Mouse (Mus musculus) CH12.LX (cell line): ENCODE results near the gene Zbtb9.

Source experiments
- CTCF ChIP-seq, 2 experiments: IDR thresholded peaks in 1 of 2; conservative IDR thresholded peaks in 1 of 2; 2 replicates each; pipeline ENCODE4 v1.5.1; 2011 to 2012; ENCODE audit warnings: low read depth in 2 of 2, low read length in 2 of 2, improper control_type of control experiment in 1 of 2, inconsistent platforms in 1 of 2, mild to moderate bottlenecking in 1 of 2, moderate library complexity in 1 of 2
- ELF1 ChIP-seq: IDR thresholded peaks from 2 replicates; pipeline ENCODE4 v1.6.1; 2014; ENCODE audit warnings: low read depth, mild to moderate bottlenecking, inconsistent platforms, low read length, improper control_type of control experiment
- HCFC1 ChIP-seq: IDR thresholded peaks from 2 replicates; pipeline ENCODE4 v1.6.1; 2012; ENCODE audit warnings: low read depth, mild to moderate bottlenecking, inconsistent platforms, low read length, improper control_type of control experiment
- POLR2A ChIP-seq: IDR thresholded peaks from 2 replicates; pipeline ENCODE4 v1.6.1; 2011; ENCODE audit warnings: low read depth, mild to moderate bottlenecking, improper control_type of control experiment, low read length
- SIN3A ChIP-seq: IDR thresholded peaks from 2 replicates; pipeline ENCODE4 v1.6.1; 2012; ENCODE audit warnings: low read length, improper control_type of control experiment, inconsistent platforms
- TBP ChIP-seq: conservative IDR thresholded peaks from 2 replicates; pipeline ENCODE4 v1.6.1; 2011; ENCODE audit warnings: low read depth, low read length, improper control_type of control experiment

DNA sequence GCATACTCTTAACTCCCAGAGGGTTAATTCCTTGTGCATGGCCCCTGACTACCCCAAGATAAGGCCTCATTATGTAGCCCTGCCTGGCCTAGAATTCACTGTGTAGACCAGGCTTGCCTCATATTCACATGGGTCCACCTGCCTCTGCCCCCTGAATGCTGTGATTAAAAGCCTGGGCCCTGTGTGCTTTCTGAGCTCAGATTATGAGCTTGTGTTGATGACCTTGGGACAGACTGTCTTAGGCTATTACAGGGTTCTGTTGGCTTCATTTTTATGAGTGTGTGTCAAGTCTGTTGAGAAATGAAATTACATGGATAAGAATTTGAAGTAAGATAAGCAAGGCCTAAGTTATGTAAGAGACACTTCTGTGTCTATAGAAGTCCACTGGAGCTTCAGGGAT, 17.6 kb downstream of the Zbtb9 start:
- TF ChIP-seq SIN3A: no peak
- no peak for TF ChIP-seq CTCF (conservative IDR thresholded peaks at IDR 0.05 in 1 of 2, IDR thresholded peaks at IDR 0.05 in 1 of 2; ENCODE audit: low read depth in 2 of 2, low read length in 2 of 2)
- TF ChIP-seq POLR2A: no peak
- no peak for TF ChIP-seq HCFC1
- no peak for TF ChIP-seq TBP
- TF ChIP-seq ELF1: no peak
